10 mouse cellular contexts compared by ENCODE assay signal in genomic region chr6:35245086-35245485, GRCm38 (mm10).
DNase-seq lines count a peak whose midpoint lies in the region; ATAC-seq and TF ChIP-seq lines count a peak whose summit lies in the region.
"Had no signal": no experiment of that assay in that cellular context is flagged by ENCODE, and none has a peak within 500 bp of the region (broad histone marks: within the 10 kb centered on the region; RNA-seq: fewer than 3 reads in every experiment).

No protein-coding gene starts in this region.

- no peaks in the 10 kb centered on the region for H3K4me1 ChIP-seq in forebrain, postnatal 0 days (ENCODE audit: insufficient read depth)
- no peaks in the 10 kb centered on the region for H3K4me1 ChIP-seq in forebrain, embryonic 12.5 days
- no peaks in the 10 kb centered on the region for H3K4me1 ChIP-seq in lung, embryonic 14.5 days (ENCODE audit: insufficient read depth)
- H3K4me1 ChIP-seq in lung, adult 2 months (ENCODE audit: control insufficient read depth, insufficient read depth, low read length), result no peaks in the 10 kb centered on the region
- H3K4me1 ChIP-seq: limb, embryonic 12.5 days had no signal

- WGBS in forebrain, postnatal 0 days, result 41% methylated on average over 5 of the region's 5 CpGs
- WGBS in forebrain, embryonic 12.5 days, result 66% methylated on average over 5 of the region's 5 CpGs
- WGBS in lung, embryonic 14.5 days, result 45% methylated on average over 5 of the region's 5 CpGs
- 31% methylated on average over 5 of the region's 5 CpGs for WGBS in lung, adult 2 months

- no peak overlapping the region for H3K9ac ChIP-seq in forebrain, postnatal 0 days
- no peak overlapping the region for H3K9ac ChIP-seq in forebrain, embryonic 12.5 days
- H3K9ac ChIP-seq in lung, embryonic 14.5 days, result no peak overlapping the region
- H3K9ac ChIP-seq: limb, embryonic 12.5 days had no signal

- peak; percentile 57 for DNase-seq in forebrain, postnatal 0 days
- DNase-seq in lung, embryonic 14.5 days, result peak; percentile 67
- DNase-seq in lung, adult 2 months, result no peak
- DNase-seq in ZHBTc4 (ENCODE audit: low read depth, low spot score), result peak; percentile 52
- peak; percentile 69 for DNase-seq in retina, embryonic 14.5 days (ENCODE audit: low spot score)
- DNase-seq in ovary, postnatal 10 days (ENCODE audit: low spot score), result no peak
- no peak for DNase-seq in urinary bladder, postnatal 10 days (ENCODE audit: low spot score)
- DNase-seq: cerebellum, adult 8-10 months had no signal

- H3K4me2 ChIP-seq in forebrain, postnatal 0 days (ENCODE audit: low read depth), result no peak overlapping the region
- H3K4me2 ChIP-seq in forebrain, embryonic 12.5 days, result no peak overlapping the region
- no peak overlapping the region for H3K4me2 ChIP-seq in lung, embryonic 14.5 days
- H3K4me2 ChIP-seq: limb, embryonic 12.5 days had no signal

- no peaks in the 10 kb centered on the region for H3K27me3 ChIP-seq in forebrain, postnatal 0 days (ENCODE audit: insufficient read depth, low read length)
- H3K27me3 ChIP-seq in forebrain, embryonic 12.5 days, result no peaks in the 10 kb centered on the region
- H3K27me3 ChIP-seq in lung, embryonic 14.5 days (ENCODE audit: insufficient read depth, low read length), result no peaks in the 10 kb centered on the region
- H3K27me3 ChIP-seq: limb, embryonic 12.5 days had no signal

- H3K27ac ChIP-seq in forebrain, postnatal 0 days (ENCODE audit: low read depth, low read length), result no peak overlapping the region
- no peak overlapping the region for H3K27ac ChIP-seq in forebrain, embryonic 12.5 days
- H3K27ac ChIP-seq in lung, embryonic 14.5 days (ENCODE audit: low read depth), result no peak overlapping the region
- H3K27ac ChIP-seq: limb, embryonic 12.5 days had no signal

- peaks cover 54% of the 10 kb centered on the region for H3K36me3 ChIP-seq in forebrain, postnatal 0 days (ENCODE audit: insufficient read depth)
- H3K36me3 ChIP-seq in forebrain, embryonic 12.5 days (replicated peaks), result peaks cover 61% of the 10 kb centered on the region
- peaks cover 72% of the 10 kb centered on the region for H3K36me3 ChIP-seq in lung, embryonic 14.5 days (ENCODE audit: insufficient read depth)

- TF ChIP-seq POLR2A in lung, adult 2 months (IDR thresholded peaks at IDR 0.05; ENCODE audit: borderline replicate concordance, extremely low read depth, low read depth, low read length), result no peak

- ATAC-seq in forebrain, postnatal 0 days, result peak; percentile 16; the same call in 1 of the 2 replicates
- no peak for ATAC-seq in forebrain, embryonic 12.5 days (ENCODE audit: low FRiP score)
- no peak for ATAC-seq in lung, embryonic 14.5 days (ENCODE audit: insufficient read depth)

- no peak overlapping the region for H3K4me3 ChIP-seq in forebrain, postnatal 0 days (ENCODE audit: low read depth, low read length)
- no peak overlapping the region for H3K4me3 ChIP-seq in forebrain, embryonic 12.5 days (replicated peaks)
- no peak overlapping the region for H3K4me3 ChIP-seq in lung, embryonic 14.5 days (ENCODE audit: low read depth, low read length)
- no peak overlapping the region for H3K4me3 ChIP-seq in lung, adult 2 months (replicated peaks; ENCODE audit: extremely low read depth, low read depth, low read length)
- H3K4me3 ChIP-seq: limb, embryonic 12.5 days had no signal

- H3K9me3 ChIP-seq in forebrain, postnatal 0 days (ENCODE audit: low read length), result no peaks in the 10 kb centered on the region
- H3K9me3 ChIP-seq in forebrain, embryonic 12.5 days, result no peaks in the 10 kb centered on the region
- H3K9me3 ChIP-seq in lung, embryonic 14.5 days (ENCODE audit: low read depth, low read length), result no peaks in the 10 kb centered on the region

- peak; percentile 63 for TF ChIP-seq CTCF in forebrain, postnatal 0 days (IDR thresholded peaks at IDR 0.05; ENCODE audit: low read depth)
- peak; percentile 46 for TF ChIP-seq CTCF in lung, embryonic 14.5 days (IDR thresholded peaks at IDR 0.05; ENCODE audit: low read depth)
- no peak for TF ChIP-seq CTCF in lung, adult 2 months (IDR thresholded peaks at IDR 0.05; ENCODE audit: insufficient read depth, low read length)

Comparison
In these comparisons a context has a peak if more than half of its experiments do, and no peak if none do; other contexts are left out.
1. DNase-seq: peak in forebrain, postnatal 0 days (single experiment), lung, embryonic 14.5 days (single experiment), ZHBTc4 (single experiment) and retina, embryonic 14.5 days (single experiment); none in lung, adult 2 months (single experiment), ovary, postnatal 10 days (single experiment) and urinary bladder, postnatal 10 days (single experiment).